Mouse (Mus musculus) limb, embryonic 14.5 days (tissue): ENCODE results near the gene Gm36210. TPM values are rescaled to one million over a fixed set of nuclear protein-coding genes. Genes with fewer than 3 reads are reported as not detected.

Source experiments
- ATAC-seq: fragments of 200-750 bp; cut with Nextera tagmentation; 2 replicates; pipeline ENCODE4 v1.8.0; 2017; ENCODE audit warnings: low read depth, moderate number of reproducible peaks, moderate TSS enrichment; ENCODE audit not compliant: low FRiP score
- DNase-seq: peaks from one replicate; pipeline ENCODE4 v3.0.0-alpha.2; 2015; ENCODE audit warnings: low spot score
- H3K27ac ChIP-seq: fragments of 300-500 bp; sonication (generic); replicated peaks from 2 replicates; pipeline ENCODE4 v1.5.1; 2014; ENCODE audit warnings: low read depth, mild to moderate bottlenecking, low read length, moderate library complexity, mixed read lengths
- H3K27me3 ChIP-seq: fragments of 300-500 bp; sonication (generic); 2 replicates; pipeline ENCODE4 v1.6.1; 2014; ENCODE audit warnings: low read length, mixed read lengths; ENCODE audit not compliant: control insufficient read depth, insufficient read depth
- H3K36me3 ChIP-seq: fragments of 300-500 bp; sonication (generic); 2 replicates; pipeline ENCODE4 v1.6.1; 2014; ENCODE audit warnings: mild to moderate bottlenecking, low read length, moderate library complexity, mixed read lengths; ENCODE audit not compliant: control insufficient read depth, insufficient read depth
- H3K4me1 ChIP-seq: fragments of 300-500 bp; sonication (generic); 2 replicates; pipeline ENCODE4 v1.6.1; 2014; ENCODE audit warnings: antibody characterized with exemption, low read length, mixed read lengths; ENCODE audit not compliant: control insufficient read depth, insufficient read depth
- H3K4me2 ChIP-seq: fragments of 300-500 bp; sonication (generic); replicated peaks from 2 replicates; pipeline ENCODE4 v1.6.1; 2014; ENCODE audit warnings: low read depth, mild to moderate bottlenecking, low read length, moderate library complexity; ENCODE audit not compliant: severe bottlenecking
- H3K4me3 ChIP-seq: fragments of 300-500 bp; sonication (generic); replicated peaks from 2 replicates; pipeline ENCODE4 v1.5.1; 2014; ENCODE audit warnings: low read length
- H3K9ac ChIP-seq: fragments of 300-500 bp; sonication (generic); 2 replicates; pipeline ENCODE4 v1.6.1; 2014; ENCODE audit warnings: mild to moderate bottlenecking, low read depth, low read length, moderate library complexity; ENCODE audit not compliant: severe bottlenecking
- H3K9me3 ChIP-seq: fragments of 300-500 bp; sonication (generic); 2 replicates; pipeline ENCODE4 v1.6.1; 2016; ENCODE audit warnings: low read length; ENCODE audit not compliant: control insufficient read depth
- POLR2A ChIP-seq: fragments of 200-500 bp; IDR thresholded peaks from 2 replicates; pipeline ENCODE4 v1.8.0; 2012; ENCODE audit warnings: inconsistent platforms, mild to moderate bottlenecking, moderate library complexity, borderline replicate concordance; ENCODE audit not compliant: insufficient read depth, insufficient read length; ENCODE audit errors: extremely low read depth
- WGBS: fragments of 180-500 bp; shearing (Covaris S2); extraction: QIAGEN DNeasy Blood & Tissue Kit; methylation state at CpG from one replicate; pipeline ENCODE4 v1.1.7; 2014; 5-methylcytosine and 5-hydroxymethylcytosine counted together
- polyA plus RNA-seq, 2 experiments: library from polyadenylated mRNA; depleted of rRNA in 1 of 2; stranded (reverse) in 1 of 2; unstranded in 1 of 2; fragments of >200 nt; fragmentation: Nextera tagmentation in 1 of 2; extraction: Ambion mirVana in 1 of 2; gene quantifications; 2 replicates each; pipeline versions ENCODE4 v1.2.1 to v1.2.3; 2012 to 2014

The Gm36210 gene
- polyA plus RNA-seq, 2 experiments: 0.15 TPM; not detected in 1

- H3K4me1 ChIP-seq: peaks cover 49% of the 10 kb centered on the region
- peak overlapping the region; percentile 33 for H3K4me3 ChIP-seq
- ATAC-seq: peak; percentile 7; the same call in 1 of the 2 replicates
- no peaks in the 10 kb centered on the region for H3K9me3 ChIP-seq
- TF ChIP-seq POLR2A: no peak
- peak; percentile 79 for DNase-seq
- peak overlapping the region; percentile 92 for H3K27ac ChIP-seq
- peak overlapping the region; percentile 55; the same call in 1 of the 2 replicates for H3K9ac ChIP-seq
- peak overlapping the region; percentile 87 for H3K4me2 ChIP-seq
- WGBS: 1% methylated on average over 12 of the region's 14 CpGs
- no peaks in the 10 kb centered on the region for H3K27me3 ChIP-seq
- H3K36me3 ChIP-seq: peaks cover 35% of the 10 kb centered on the region
These were observed 16.7 kb upstream of the Gm36210 start for GRCm38 (mm10) chr7:4922931-4923565.

- peak overlapping the region; percentile 33 for H3K4me3 ChIP-seq
- H3K4me2 ChIP-seq: peak overlapping the region; percentile 87
- TF ChIP-seq POLR2A: no peak
- DNase-seq: peak; percentile 74
- no peaks in the 10 kb centered on the region for H3K9me3 ChIP-seq
- no peaks in the 10 kb centered on the region for H3K27me3 ChIP-seq
- ATAC-seq: peak; percentile 48
- peaks cover 38% of the 10 kb centered on the region for H3K36me3 ChIP-seq
- H3K4me1 ChIP-seq: peaks cover 49% of the 10 kb centered on the region
- 0% methylated on average over 14 of the region's 14 CpGs for WGBS
- peak overlapping the region; percentile 68 for H3K27ac ChIP-seq
- peak overlapping the region; percentile 39 for H3K9ac ChIP-seq
These were observed 16.2 kb upstream of the Gm36210 start for GRCm38 (mm10) chr7:4922508-4922907.

- DNase-seq (no peak), ATAC-seq (no peak)
- H3K36me3 ChIP-seq: peaks cover 38% of the 10 kb centered on the region
- H3K4me3 ChIP-seq: peak within 1 kb of the TSS; percentile 33
- H3K27ac ChIP-seq: peak within 1 kb of the TSS; percentile 68
- peaks cover 44% of the 10 kb centered on the region for H3K4me1 ChIP-seq
- no peaks in the 10 kb centered on the region for H3K9me3 ChIP-seq
- H3K27me3 ChIP-seq: no peaks in the 10 kb centered on the region
- 26% methylated on average over 8 of the region's 8 CpGs for WGBS
- H3K9ac ChIP-seq: peak within 1 kb of the TSS; percentile 39
- no peak for TF ChIP-seq POLR2A
- peak within 1 kb of the TSS; percentile 87 for H3K4me2 ChIP-seq
These were observed 15.6 kb upstream of the Gm36210 start, which contains the start of gene Nat14 for GRCm38 (mm10) chr7:4921824-4922482. Gene Nat14 (plus strand): TSS chr7:4922028.

GRCm38 (mm10) chr7:4920976-4921823 lies 14.9 kb upstream of the Gm36210 start:
- no peaks in the 10 kb centered on the region for H3K9me3 ChIP-seq
- TF ChIP-seq POLR2A: no peak
- ATAC-seq (no peak), DNase-seq (no peak)
- 57% methylated on average over 23 of the region's 23 CpGs for WGBS
- no peak overlapping the region for H3K9ac ChIP-seq
- no peak overlapping the region for H3K4me2 ChIP-seq
- 0 out of 2 replicates have a peak overlapping the region, but pooled peaks have one; percentile 28 for H3K27ac ChIP-seq
- H3K27me3 ChIP-seq: no peaks in the 10 kb centered on the region
- peaks cover 38% of the 10 kb centered on the region for H3K36me3 ChIP-seq
- peaks cover 46% of the 10 kb centered on the region for H3K4me1 ChIP-seq
- no peak overlapping the region for H3K4me3 ChIP-seq

GRCm38 (mm10) chr7:4920496-4920895 lies 14.2 kb upstream of the Gm36210 start:
- H3K4me3 ChIP-seq: no peak overlapping the region

More at GRCm38 (mm10) chr7:4920496-4920895, 14.2 kb upstream of the Gm36210 start:
- no peak overlapping the region for H3K4me2 ChIP-seq
- no peaks in the 10 kb centered on the region for H3K9me3 ChIP-seq
- H3K27me3 ChIP-seq: no peaks in the 10 kb centered on the region
- H3K27ac ChIP-seq: no peak overlapping the region
- no peak for TF ChIP-seq POLR2A
- peaks cover 41% of the 10 kb centered on the region for H3K4me1 ChIP-seq
- no peak overlapping the region for H3K9ac ChIP-seq
- WGBS: 94% methylated on average over 19 of the region's 19 CpGs
- no peak for ATAC-seq
- H3K36me3 ChIP-seq: peaks cover 38% of the 10 kb centered on the region
- DNase-seq: no peak
